In genomic region chr7:16841561-16842560, GRCm38 (mm10) we compare ENCODE assay signal across 8 mouse cellular contexts. TPM values are rescaled to one million over a fixed set of nuclear protein-coding genes. Genes with fewer than 3 reads are reported as not detected.
A peak's percentile ranks its signal among the peaks of the same experiment; 100 is the strongest.
DNase-seq lines count a peak whose midpoint lies in the region; ATAC-seq lines count a peak whose summit lies in the region.

No protein-coding gene starts in this region.

- H3K9ac ChIP-seq in neural tube, embryonic 15.5 days (replicated peaks) = no peak overlapping the region

- peak; percentile 75 to 78 for DNase-seq in B cell, adult 2 months
- peak; percentile 23 for DNase-seq in adipocyte (ENCODE audit: low spot score)
- DNase-seq in lung, adult 18-20 months = peak; percentile 48 to 57
- DNase-seq in cerebellum, adult 8-10 months = no peak
- no peak for DNase-seq in left cerebral cortex, postnatal 4 days
- no peak for DNase-seq in right cerebral cortex, postnatal 10 days (ENCODE audit: low spot score in 2 of 2)

- H3K4me3 ChIP-seq in neural tube, embryonic 15.5 days (replicated peaks) = peak overlapping the region; percentile 59

- ATAC-seq in hematopoietic stem cell, adult 5-6 weeks (replicated peaks in 1 of 2; ENCODE audit: insufficient read depth in 1 of 2, low FRiP score in 2 of 2, low TSS enrichment in 1 of 2, low read depth in 1 of 2, poor library complexity in 2 of 2, severe bottlenecking in 2 of 2) = peak; percentile 60 to 63
- peak; percentile 11; the same call in 1 of the 2 replicates for ATAC-seq in neural tube, embryonic 15.5 days (ENCODE audit: low FRiP score)

- H3K36me3 ChIP-seq in neural tube, embryonic 15.5 days = peaks cover 49% of the 10 kb centered on the region

- no peaks in the 10 kb centered on the region for H3K9me3 ChIP-seq in neural tube, embryonic 15.5 days (replicated peaks)

- WGBS in neural tube, embryonic 15.5 days = 44% methylated on average over 11 of the region's 11 CpGs

- peak overlapping the region; percentile 98 for H3K4me2 ChIP-seq in neural tube, embryonic 15.5 days

- no peaks in the 10 kb centered on the region for H3K27me3 ChIP-seq in neural tube, embryonic 15.5 days (replicated peaks)

- intact Hi-C loops in left cerebral cortex, postnatal 4 days (cut with DNase I) = no loop called here

- H3K27ac ChIP-seq in neural tube, embryonic 15.5 days (replicated peaks) = peak overlapping the region; percentile 76

- H3K4me1 ChIP-seq in neural tube, embryonic 15.5 days = peaks cover 45% of the 10 kb centered on the region

RNA-seq across cellular contexts. Expression of gene Prkd2, which starts 0.8 kb away (rescaled TPM):
- total RNA-seq in hematopoietic stem cell, adult 5-6 weeks (2017) = 22.3 and 30.6 TPM in 2 replicates
- polyA plus RNA-seq in neural tube, embryonic 15.5 days (2015; fragmentation: Nextera tagmentation; extraction: Ambion mirVana) = 5.0 and 8.4 TPM in 2 replicates
- total RNA-seq in left cerebral cortex, postnatal 4 days (2021) = 1 to 10 TPM; 9.1 to 9.5 TPM

RNA-seq across cellular contexts. Expression of gene Fkrp, which starts 25.3 kb away (rescaled TPM):
- total RNA-seq in hematopoietic stem cell, adult 5-6 weeks (2017) = 8.7 and 15.6 TPM in 2 replicates
- polyA plus RNA-seq in neural tube, embryonic 15.5 days (2015; fragmentation: Nextera tagmentation; extraction: Ambion mirVana) = 48.4 and 50.4 TPM in 2 replicates
- 10 to 100 TPM; 35.8 to 38.9 TPM for total RNA-seq in left cerebral cortex, postnatal 4 days (2021)

RNA-seq across cellular contexts. Expression of gene Strn4, which starts 26.2 kb away (rescaled TPM):
- total RNA-seq in hematopoietic stem cell, adult 5-6 weeks (2017) = 50.9 and 54.5 TPM in 2 replicates
- polyA plus RNA-seq in neural tube, embryonic 15.5 days (2015; fragmentation: Nextera tagmentation; extraction: Ambion mirVana) = 139 and 156 TPM in 2 replicates
- total RNA-seq in left cerebral cortex, postnatal 4 days (2021) = 100 to 1,000 TPM; 223 to 229 TPM

RNA-seq across cellular contexts. Expression of gene Dact3, which starts 33.3 kb away (rescaled TPM):
- total RNA-seq in hematopoietic stem cell, adult 5-6 weeks (2017) = 0.99 TPM in 1 of 2 replicates, not detected in the other
- polyA plus RNA-seq in neural tube, embryonic 15.5 days (2015; fragmentation: Nextera tagmentation; extraction: Ambion mirVana) = 3.7 and 4.8 TPM in 2 replicates
- 10 to 100 TPM; 57.6 to 61.8 TPM for total RNA-seq in left cerebral cortex, postnatal 4 days (2021)

RNA-seq across cellular contexts. Expression of gene Gng8, which starts 49.7 kb away (rescaled TPM):
- total RNA-seq in hematopoietic stem cell, adult 5-6 weeks (2017) = 0.25 TPM in 1 of 2 replicates, not detected in the other
- polyA plus RNA-seq in neural tube, embryonic 15.5 days (2015; fragmentation: Nextera tagmentation; extraction: Ambion mirVana) = 4.0 and 4.1 TPM in 2 replicates
- 1 to 10 TPM; 1.2 to 1.7 TPM for total RNA-seq in left cerebral cortex, postnatal 4 days (2021)

Comparison
In these comparisons a context has a peak if more than half of its experiments do, and no peak if none do; other contexts are left out.
1. DNase-seq: peak in B cell, adult 2 months (2 of 2), adipocyte (single experiment) and lung, adult 18-20 months (2 of 2); none in cerebellum, adult 8-10 months (single experiment), left cerebral cortex, postnatal 4 days (single experiment) and right cerebral cortex, postnatal 10 days (0 of 2).